Mouse (Mus musculus): ENCODE measurements around the gene Emx1.

Gene Emx1

DNA sequence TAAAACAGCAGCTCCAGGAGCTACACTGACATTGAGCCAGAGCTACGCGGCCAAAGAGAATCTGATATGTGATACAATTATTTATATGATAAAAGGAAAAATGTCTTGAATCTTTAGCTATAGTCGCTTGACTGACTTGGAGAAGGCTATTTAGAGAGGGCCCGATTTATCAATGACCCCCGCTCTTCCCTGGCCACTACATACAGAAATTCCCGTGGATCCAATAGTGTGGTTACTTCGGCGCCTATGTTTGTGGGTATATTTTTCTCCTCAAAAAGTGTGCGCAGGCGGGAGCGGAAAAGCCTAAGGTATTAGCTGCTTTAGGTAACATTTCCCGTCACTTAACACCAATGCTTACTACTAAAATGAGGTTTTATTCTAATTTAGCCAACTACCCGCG is 2.1 kb downstream of the Emx1 start:
- no peak for DNase-seq (ENCODE audit: low spot score in 2 of 2)

DNA sequence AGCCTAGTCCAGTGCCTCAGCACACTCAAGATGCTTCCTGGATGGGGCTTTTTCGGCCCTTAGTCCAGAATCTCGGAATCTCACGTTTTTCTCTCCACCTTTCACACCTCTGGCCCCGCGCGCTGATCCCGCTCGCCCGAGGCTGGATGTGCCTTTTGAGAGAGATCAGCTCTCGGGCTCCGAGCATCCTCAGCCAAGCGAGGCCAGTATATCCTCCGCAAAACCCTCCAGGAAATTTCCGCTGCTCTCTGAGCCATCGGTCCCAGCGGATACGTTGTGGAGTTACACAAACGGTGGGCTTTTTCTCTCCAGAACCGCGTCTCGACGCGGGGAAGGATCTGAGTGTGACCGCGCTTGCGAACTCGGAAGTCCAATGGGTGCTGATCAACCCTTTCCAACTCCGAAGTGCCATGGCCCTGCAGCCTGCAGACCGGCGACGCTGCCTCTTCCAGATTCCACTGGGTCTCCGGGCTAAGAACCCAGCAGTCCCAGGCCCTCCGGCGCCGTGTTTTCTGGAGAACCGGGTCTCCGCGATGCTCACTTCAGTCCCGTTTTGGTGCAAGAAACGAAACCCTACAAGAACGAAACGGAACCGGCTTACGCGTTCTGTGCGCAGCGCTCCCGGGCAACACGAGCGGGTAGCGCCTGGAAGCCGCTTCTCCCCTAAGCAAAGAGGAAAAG is 2.8 kb downstream of the Emx1 start:
- peak in 1 of 2 experiments; percentile 4 for DNase-seq (ENCODE audit: low spot score in 2 of 2)

DNA sequence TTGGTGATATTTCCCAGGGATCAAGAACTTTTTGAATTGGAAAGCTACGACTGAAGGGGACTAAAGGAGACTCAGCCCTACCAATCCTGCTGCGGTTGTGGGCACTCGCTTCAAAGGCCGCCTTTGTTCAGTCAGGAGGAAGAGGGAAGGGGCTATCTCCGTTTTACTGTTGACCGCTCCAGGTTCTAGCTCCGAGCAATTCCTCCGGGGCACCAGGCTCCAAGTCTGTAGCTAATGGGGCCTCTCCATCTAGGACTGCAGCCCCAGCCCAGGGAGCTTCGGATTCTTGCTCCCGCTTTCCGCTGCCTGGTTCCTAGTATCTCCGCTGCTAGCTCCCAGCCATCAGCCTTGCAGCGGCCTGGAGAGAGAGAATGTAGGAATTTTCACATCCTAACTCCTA is 3.4 kb downstream of the Emx1 start:
- DNase-seq (ENCODE audit: low spot score in 2 of 2), result no peak

DNA sequence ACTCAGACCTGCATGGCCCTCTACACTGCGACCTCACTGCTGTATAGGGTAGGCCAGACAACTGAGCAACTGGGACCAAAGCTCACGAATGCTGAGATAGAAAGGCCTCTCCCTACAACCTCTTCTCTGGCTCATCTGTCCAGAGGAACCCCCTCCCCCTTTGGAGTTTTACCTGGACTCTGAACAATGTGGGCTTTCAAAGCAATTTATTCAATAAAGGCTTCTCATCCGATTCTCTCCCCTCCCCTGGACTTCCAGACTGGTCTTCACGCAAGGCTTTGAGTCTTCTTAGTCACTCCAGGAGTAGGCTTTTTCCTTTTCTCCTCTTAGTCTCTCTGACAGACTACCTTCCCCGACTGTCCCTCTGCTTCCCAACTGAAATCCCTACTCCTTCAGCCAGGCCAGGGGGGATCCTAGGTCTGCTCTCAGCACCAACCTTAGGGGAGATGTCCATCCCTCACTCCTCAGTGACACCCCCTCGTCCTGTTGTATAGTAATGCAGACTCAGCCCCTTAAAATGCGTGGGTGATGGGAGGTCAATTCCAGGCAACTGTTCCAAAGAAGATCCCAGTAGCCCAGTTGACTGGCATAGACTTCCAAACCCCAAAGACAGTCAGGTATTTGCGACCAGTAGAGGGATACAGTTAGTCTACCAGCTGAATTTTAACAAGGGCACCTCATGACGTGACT is 4.7 kb downstream of the Emx1 start:
- DNase-seq (ENCODE audit: low spot score in 2 of 2), result no peak

- no peak for DNase-seq (ENCODE audit: low spot score in 2 of 2)
These were observed 6.4 kb downstream of the Emx1 start for GRCm38 (mm10) chr6:85193381-85194318.

DNA sequence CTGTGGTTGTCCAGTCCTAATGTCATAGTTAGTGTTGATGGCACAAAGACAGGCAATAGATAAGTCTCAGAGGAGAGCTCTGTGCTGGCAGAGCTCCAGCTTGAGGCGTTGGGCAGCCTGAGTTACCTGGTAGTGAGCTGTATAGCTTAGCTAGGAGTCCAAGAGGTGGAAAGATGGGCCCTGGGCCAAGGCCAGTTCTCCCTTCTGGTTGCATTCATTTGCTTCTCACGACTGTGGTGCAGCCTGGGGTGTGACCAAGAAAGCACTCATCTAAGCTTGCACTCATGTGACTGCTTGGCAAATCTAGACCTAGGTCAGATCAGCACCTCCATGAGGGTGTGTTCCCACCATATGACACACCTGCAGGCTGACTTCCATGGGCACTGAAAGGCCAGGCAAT is 10.7 kb downstream of the Emx1 start:
- no peak for DNase-seq (ENCODE audit: low spot score in 2 of 2)

DNA sequence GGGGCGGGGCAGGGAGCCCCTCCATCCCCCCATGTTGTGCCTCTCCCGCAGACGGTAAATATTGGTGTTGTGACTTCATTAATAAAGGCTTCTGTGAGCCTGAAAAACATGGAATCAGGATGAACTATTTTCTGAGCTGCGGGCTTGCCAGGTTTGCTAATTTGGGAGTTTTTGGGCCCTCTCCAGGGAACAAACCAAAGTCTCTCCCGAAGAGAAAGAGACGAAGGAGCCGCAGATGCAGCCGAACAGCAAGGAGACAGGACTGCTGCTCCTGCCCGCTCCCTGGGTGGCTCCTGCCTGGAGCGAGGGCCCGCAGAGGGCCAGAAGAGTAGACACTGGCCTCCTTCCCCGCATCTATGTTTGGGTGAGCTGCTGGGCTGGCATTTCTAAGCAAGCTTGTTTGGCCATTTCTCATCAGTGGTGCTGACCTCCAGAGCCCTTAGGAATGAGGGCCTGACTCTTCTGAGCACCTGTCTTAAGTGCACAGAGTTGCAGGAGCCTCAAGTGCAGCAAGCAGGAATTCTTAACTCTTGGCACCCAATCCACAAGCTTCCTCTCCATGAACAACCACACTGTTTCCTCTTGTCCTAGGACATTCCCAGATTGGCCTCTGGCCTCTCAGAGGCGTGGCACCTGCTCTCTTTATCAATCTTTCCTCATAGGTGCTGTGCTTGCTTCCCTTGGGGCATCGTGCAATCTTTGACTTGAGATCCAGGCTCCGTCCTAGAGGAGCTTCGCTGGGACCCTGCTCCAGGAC is 19.1 kb downstream of the Emx1 start:
- DNase-seq (ENCODE audit: low spot score in 2 of 2), result no peak

DNA sequence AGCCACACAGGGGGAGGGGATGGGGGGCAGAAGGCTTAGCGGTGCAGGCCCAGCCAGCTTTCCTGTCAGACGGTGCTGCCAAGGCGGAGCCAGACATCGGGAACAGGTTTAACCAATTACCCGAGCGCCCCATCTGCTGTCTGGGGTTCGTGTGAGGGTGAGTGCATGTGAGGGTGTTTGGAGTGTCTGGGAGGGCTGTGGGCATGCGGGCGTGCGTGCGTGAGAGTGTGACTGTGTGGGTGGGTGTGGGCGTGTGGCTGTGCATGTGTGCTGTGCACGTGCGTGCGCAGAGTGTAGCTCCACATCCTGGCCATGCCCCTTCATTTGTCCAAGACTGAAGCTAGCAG is 19.7 kb downstream of the Emx1 start:
- DNase-seq (ENCODE audit: low spot score in 2 of 2), result no peak

DNA sequence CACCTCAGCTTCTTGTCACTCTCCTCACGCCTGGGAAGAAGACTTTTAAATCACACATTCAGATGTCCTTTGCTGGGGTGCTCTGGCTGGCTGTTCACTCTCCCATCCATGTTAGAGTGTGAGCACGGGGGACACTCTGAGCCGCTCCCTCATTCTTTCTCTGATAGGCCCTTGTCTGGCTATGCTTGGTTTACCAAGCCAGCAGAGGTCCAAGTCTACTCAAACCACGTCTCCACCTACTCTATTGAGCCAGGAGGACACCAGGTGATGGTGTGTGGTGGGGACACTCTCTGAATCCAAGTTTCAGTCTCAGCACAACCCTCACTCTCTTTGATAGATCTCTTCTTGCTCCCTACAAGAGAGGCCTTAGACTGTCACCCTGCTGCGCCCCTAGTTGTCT is 20.1 kb downstream of the Emx1 start:
- no peak for DNase-seq (ENCODE audit: low spot score in 2 of 2)

- no peak for DNase-seq (ENCODE audit: low spot score in 2 of 2)
These were observed 22.2 kb downstream of the Emx1 start for GRCm38 (mm10) chr6:85209226-85209967.

DNA sequence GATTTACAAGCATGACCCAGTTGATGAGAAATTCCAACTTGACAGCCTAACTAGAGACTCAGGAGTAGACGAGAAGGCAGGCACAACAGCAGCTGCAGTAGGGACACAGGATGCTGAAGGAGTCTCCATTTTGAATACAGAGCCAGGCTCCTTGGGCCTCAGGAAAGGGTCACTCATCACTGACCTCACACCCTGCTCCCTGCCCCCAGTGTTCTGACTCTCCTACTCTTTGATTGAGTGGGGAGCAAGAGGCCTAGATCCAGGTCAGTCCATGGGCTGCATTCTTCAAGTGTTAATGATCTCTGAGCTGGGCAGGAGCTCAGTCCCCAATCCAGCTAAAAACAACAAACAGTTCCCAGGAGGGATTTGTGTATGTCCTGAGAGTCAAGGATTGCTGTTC is 23.4 kb downstream of the Emx1 start:
- DNase-seq (ENCODE audit: low spot score in 2 of 2), result no peak

DNA sequence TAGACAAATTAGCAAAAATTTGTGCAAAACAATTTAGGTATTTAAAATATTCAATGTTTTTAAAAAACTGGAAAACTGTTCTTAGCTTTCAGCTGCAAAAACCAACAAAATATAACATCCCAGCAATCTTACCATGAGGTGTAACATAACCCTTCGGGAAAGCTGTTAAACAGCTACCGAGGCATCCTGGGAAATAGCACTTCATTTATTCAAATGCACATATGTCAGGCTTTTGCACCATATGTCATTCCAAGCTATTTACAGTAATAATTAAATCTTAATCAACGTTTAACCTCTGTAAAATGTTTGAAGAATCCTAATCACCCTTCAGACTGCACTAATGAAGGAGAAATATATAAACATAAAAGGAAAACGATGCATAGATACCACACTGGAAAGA is 31.0 kb downstream of the Emx1 start:
- no peak for DNase-seq (ENCODE audit: low spot score in 2 of 2)

- no peak for DNase-seq (ENCODE audit: low spot score in 2 of 2)
These were observed 31.6 kb downstream of the Emx1 start for GRCm38 (mm10) chr6:85218684-85219445.

- DNase-seq (ENCODE audit: low spot score in 2 of 2), result no peak
These were observed 32.5 kb downstream of the Emx1 start for GRCm38 (mm10) chr6:85219706-85220105.

GRCm38 (mm10) chr6:85220917-85221316 is 33.7 kb downstream of the Emx1 start:
- DNase-seq (ENCODE audit: low spot score in 2 of 2), result no peak

DNA sequence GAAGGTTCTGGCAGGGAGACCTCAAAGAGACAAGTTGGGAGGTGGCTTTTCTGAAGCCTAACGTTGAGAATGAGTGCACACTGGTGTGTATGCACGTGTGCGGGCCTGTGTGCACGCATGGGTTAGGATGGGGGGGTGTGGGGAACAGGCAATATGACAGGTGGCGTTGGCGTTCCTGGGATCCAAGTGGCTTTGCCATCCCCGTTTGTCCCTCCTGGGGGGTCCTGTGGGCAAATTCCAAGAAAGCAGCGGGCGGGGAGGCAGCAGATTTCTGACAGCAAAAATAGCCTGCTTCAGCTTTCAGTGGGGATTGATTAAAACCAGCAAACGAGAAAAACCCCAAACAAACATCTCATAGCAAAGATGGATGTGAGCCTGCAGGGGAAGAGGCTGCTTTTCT is 35.3 kb downstream of the Emx1 start:
- no peak for DNase-seq (ENCODE audit: low spot score in 2 of 2)

DNA sequence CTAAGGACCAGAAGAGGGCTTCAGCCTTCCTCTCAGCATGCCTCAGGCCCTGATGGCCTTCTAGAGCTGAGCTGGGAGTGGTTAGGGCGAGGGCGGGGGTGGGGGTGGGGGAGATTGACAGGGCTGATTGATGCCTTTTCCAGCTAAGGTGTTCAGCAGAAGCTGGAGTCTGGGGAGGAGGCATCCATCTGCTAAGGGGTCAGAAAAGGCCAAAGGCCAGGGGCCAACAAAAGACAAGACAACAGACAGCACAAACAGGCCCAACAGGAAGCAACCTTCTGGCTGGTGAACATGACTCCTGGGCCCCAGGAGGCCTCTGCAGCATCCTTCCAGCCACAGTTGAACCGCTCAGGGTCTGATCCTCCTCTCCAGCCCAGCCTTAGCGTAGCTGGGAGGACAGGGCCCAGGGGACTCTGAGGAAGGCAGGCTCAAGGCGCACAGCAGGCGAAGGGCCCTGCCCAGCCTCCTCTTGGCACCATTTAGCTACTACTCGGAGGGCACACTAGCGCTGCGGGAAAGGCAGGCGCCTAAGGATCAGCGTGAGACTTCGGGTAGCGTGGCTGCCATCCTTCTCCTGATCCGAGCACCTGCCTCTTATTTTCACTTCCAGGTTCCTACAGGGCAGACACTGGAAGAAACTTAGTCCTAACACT is 36.4 kb downstream of the Emx1 start:
- DNase-seq (ENCODE audit: low spot score in 2 of 2), result no peak

- peak in 1 of 2 experiments; percentile 15 for DNase-seq (ENCODE audit: low spot score in 2 of 2)
These were observed 37.2 kb downstream of the Emx1 start for GRCm38 (mm10) chr6:85224442-85224891.

- DNase-seq (ENCODE audit: low spot score in 2 of 2), result no peak
These were observed 39.3 kb downstream of the Emx1 start for GRCm38 (mm10) chr6:85226570-85226969.

- no peak for DNase-seq (ENCODE audit: low spot score in 2 of 2)
These were observed 40.3 kb downstream of the Emx1 start for GRCm38 (mm10) chr6:85227520-85227919.
